Mouse (Mus musculus) thymus, postnatal 10 days (tissue): ENCODE data around the gene Irf2bpl.
A peak's percentile ranks its signal among the peaks of the same experiment; 100 is the strongest.

Experiments
- DNase-seq, 2 experiments: peaks; one replicate each; pipeline ENCODE4 v3.0.0; 2021; ENCODE audit warnings: low spot score in 2 of 2

Irf2bpl gene

GRCm38 (mm10) chr12:86898448-86898847 is 13.8 kb upstream of the Irf2bpl start:
- no peak for DNase-seq

GRCm38 (mm10) chr12:86897769-86898273 is 13.2 kb upstream of the Irf2bpl start:
- DNase-seq: no peak

- DNase-seq: no peak
These were observed 12.4 kb upstream of the Irf2bpl start for GRCm38 (mm10) chr12:86896921-86897512.

GRCm38 (mm10) chr12:86896441-86896890 is 11.9 kb upstream of the Irf2bpl start:
- DNase-seq: peak in 1 of 2 experiments; percentile 36

GRCm38 (mm10) chr12:86895703-86896409 is 11.3 kb upstream of the Irf2bpl start:
- no peak for DNase-seq

- peak in 1 of 2 experiments; percentile 53 for DNase-seq
These were observed 10.3 kb upstream of the Irf2bpl start for GRCm38 (mm10) chr12:86894841-86895428.

- DNase-seq: peak; percentile 96 to 97
These were observed 9.7 kb upstream of the Irf2bpl start for GRCm38 (mm10) chr12:86894184-86894839.

GRCm38 (mm10) chr12:86893326-86894183 is 9.0 kb upstream of the Irf2bpl start:
- peak in 1 of 2 experiments; percentile 37 for DNase-seq

- DNase-seq: no peak
These were observed 8.2 kb upstream of the Irf2bpl start for GRCm38 (mm10) chr12:86892711-86893311.

GRCm38 (mm10) chr12:86891786-86892702 is 7.4 kb upstream of the Irf2bpl start:
- DNase-seq: peak; percentile 73 to 76

GRCm38 (mm10) chr12:86891454-86891785 is 6.8 kb upstream of the Irf2bpl start:
- no peak for DNase-seq

GRCm38 (mm10) chr12:86890796-86891301 is 6.3 kb upstream of the Irf2bpl start:
- DNase-seq: no peak

GRCm38 (mm10) chr12:86890091-86890720 is 5.6 kb upstream of the Irf2bpl start:
- no peak for DNase-seq

GRCm38 (mm10) chr12:86889103-86889644 is 4.6 kb upstream of the Irf2bpl start:
- peak in 1 of 2 experiments; percentile 22 for DNase-seq

- DNase-seq: peak; percentile 75 to 77
These were observed 3.8 kb upstream of the Irf2bpl start for GRCm38 (mm10) chr12:86888130-86889069.

- no peak for DNase-seq
These were observed 3.0 kb upstream of the Irf2bpl start for GRCm38 (mm10) chr12:86887381-86888129.

- DNase-seq: no peak
These were observed 1.9 kb upstream of the Irf2bpl start for GRCm38 (mm10) chr12:86886446-86886965.
